Mouse (Mus musculus): ENCODE data around the gene C1qtnf1. TPM values are rescaled to one million over a fixed set of nuclear protein-coding genes. Genes with fewer than 3 reads are reported as not detected.

The C1qtnf1 gene
- polyA plus RNA-seq (2015; fragmentation: Illumina TruSeq; extraction: RNeasy Lipid Tissue Mini Kit (QIAGEN cat#74804); ENCODE audit: insufficient read depth, low replicate concordance): 10.3 TPM

GRCm38 (mm10) chr11:118427986-118428385, at the start of gene C1qtnf1:
C1qtnf1 (plus strand) TSS chr11:118428203.

GRCm38 (mm10) chr11:118401760-118402280, 26.2 kb upstream of the C1qtnf1 start, which contains the start of gene Lgals3bp:
Lgals3bp (minus strand) TSS chr11:118402092.

GRCm38 (mm10) chr11:118418834-118419504, 9.0 kb upstream of the C1qtnf1 start, which contains the start of gene Cant1:
Cant1 (minus strand) TSS chr11:118419086.

GRCm38 (mm10) chr11:118476396-118477373, 48.7 kb downstream of the C1qtnf1 start, which contains the start of gene Engase:
Engase (plus strand) TSS chr11:118476829.

Other genes with a start within 250 kb of the C1qtnf1 start
- gene Cyth1, start 179.6 kb upstream of the C1qtnf1 start, polyA plus RNA-seq (2015; fragmentation: Illumina TruSeq; extraction: RNeasy Lipid Tissue Mini Kit (QIAGEN cat#74804); ENCODE audit: insufficient read depth, low replicate concordance): 188 TPM
- gene Usp36, start 138.0 kb upstream of the C1qtnf1 start, polyA plus RNA-seq (2015; fragmentation: Illumina TruSeq; extraction: RNeasy Lipid Tissue Mini Kit (QIAGEN cat#74804); ENCODE audit: insufficient read depth, low replicate concordance): 20.9 TPM
- gene Cep295nl, start 85.7 kb upstream of the C1qtnf1 start, polyA plus RNA-seq (2015; fragmentation: Illumina TruSeq; extraction: RNeasy Lipid Tissue Mini Kit (QIAGEN cat#74804); ENCODE audit: insufficient read depth, low replicate concordance): 0.23 TPM
- gene Timp2, start 72.5 kb upstream of the C1qtnf1 start, polyA plus RNA-seq (2015; fragmentation: Illumina TruSeq; extraction: RNeasy Lipid Tissue Mini Kit (QIAGEN cat#74804); ENCODE audit: insufficient read depth, low replicate concordance): 117 TPM
- gene Lgals3bp, start 26.1 kb upstream of the C1qtnf1 start, polyA plus RNA-seq (2015; fragmentation: Illumina TruSeq; extraction: RNeasy Lipid Tissue Mini Kit (QIAGEN cat#74804); ENCODE audit: insufficient read depth, low replicate concordance): 116 TPM
- 21.0 TPM for gene Cant1, start 9.1 kb upstream of the C1qtnf1 start, polyA plus RNA-seq (2015; fragmentation: Illumina TruSeq; extraction: RNeasy Lipid Tissue Mini Kit (QIAGEN cat#74804); ENCODE audit: insufficient read depth, low replicate concordance)
- 4.4 TPM for gene Engase, start 48.6 kb downstream of the C1qtnf1 start, polyA plus RNA-seq (2015; fragmentation: Illumina TruSeq; extraction: RNeasy Lipid Tissue Mini Kit (QIAGEN cat#74804); ENCODE audit: insufficient read depth, low replicate concordance)

Measured in spleen, adult 10 weeks (tissue).